Mouse (Mus musculus) brain, embryonic 14.5 days (tissue): ENCODE data around the gene Dnajb12.

Source experiments
- CTCF ChIP-seq: fragments of 200-500 bp; IDR thresholded peaks from 2 replicates; pipeline ENCODE4 v1.5.1; 2012; ENCODE audit warnings: inconsistent platforms, mild to moderate bottlenecking, moderate library complexity, borderline replicate concordance; ENCODE audit not compliant: insufficient read depth, insufficient read length; ENCODE audit errors: extremely low read depth
- POLR2A ChIP-seq: fragments of 200-500 bp; IDR thresholded peaks from 2 replicates; pipeline ENCODE4 v1.6.1; 2012; ENCODE audit warnings: mild to moderate bottlenecking, inconsistent platforms, borderline replicate concordance; ENCODE audit not compliant: poor library complexity, insufficient read depth, insufficient read length, severe bottlenecking; ENCODE audit errors: extremely low read depth

DNA sequence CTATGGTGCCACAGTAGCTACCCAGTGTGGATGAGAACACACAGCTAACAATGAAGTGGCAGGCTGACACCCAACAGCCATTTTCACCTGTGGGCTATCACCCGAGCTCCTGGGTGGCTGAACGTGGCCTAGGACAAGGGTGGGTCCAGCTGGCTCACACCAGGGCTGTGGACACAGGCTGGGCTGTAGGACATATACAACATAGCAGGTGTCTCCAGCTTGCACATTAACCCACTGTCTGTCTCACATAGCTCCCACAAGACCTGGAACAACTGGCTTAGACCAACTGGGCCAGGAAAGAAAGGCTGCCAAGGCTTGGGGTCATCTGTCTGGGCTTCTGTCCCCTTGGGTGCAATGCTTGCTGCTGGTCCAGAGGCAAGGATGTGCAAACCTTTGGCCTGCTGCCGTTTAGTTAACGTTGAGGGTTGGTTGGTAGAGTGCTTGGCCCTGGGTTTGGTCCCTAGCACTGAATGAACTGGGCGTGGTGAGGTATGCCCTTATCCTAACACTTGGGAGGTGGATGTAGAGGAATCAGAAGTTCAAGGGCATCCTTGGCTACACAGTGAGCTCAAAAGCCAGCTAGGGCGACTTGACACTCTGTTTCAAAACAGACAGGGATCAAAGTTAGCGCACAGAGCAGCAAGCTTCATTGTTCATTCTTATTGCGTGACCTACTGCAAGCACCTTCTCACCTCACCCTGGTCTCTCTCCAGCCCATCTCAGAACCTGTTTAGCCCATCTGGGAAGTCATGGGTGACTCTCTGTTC is 36.0 kb downstream of the Dnajb12 start:
- TF ChIP-seq CTCF: no peak
- no peak for TF ChIP-seq POLR2A
